Mouse (Mus musculus) cerebellum, postnatal 36 days (tissue): ENCODE results near the gene Daxx.
"Not testable (repeated sequence)": the region's sequence is repeated elsewhere in the genome, so short reads cannot be mapped to it uniquely, and the experiment has no call there.

Experiments used
- DNase-seq, 2 experiments: peaks; one replicate each; pipeline ENCODE4 v3.0.0; 2021 to 2022; ENCODE audit warnings: mixed read lengths in 2 of 2

Daxx gene

DNA sequence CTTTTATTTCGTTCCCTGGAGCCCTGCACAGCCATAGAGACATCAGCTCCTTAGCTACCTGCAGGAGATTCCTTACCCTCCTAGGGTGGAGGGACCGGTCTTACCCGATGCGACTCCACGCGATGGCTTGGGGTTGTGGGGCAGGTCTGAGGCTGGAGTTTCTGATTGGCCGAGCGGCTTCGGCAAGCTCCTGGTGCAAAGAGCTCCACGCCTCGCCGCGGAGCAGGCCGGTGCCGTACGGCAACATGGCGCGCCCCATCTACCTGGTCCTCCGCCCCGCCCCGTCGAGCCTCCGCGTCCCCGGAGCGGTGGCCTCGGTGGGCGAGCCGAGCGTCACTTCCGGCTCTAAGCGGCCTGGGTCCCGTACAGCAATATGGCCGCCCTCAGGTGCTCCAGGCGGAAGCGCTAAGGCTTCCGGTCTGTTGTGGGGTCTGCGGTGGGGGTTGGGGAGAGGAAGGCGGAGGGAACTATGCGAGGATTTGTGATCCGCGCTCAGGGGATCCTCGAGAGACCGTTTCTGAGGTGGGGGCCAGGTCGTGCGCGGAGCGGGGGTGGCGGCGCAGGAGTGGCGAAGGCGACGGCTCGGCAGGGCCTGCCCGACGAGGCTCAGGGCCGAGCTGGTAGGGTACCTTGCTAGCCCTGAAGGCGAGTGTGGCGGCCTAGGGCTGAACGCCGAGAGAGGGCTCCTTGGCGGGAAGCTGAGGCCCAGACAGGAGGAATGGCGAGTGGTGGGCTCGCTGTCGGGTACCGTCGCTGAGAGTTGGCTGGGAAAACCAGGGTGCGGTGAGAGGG, at the start of gene Daxx:
Gene Daxx, plus strand, starts transcription at position 338 of the 792 bp plus-strand sequence.
- DNase-seq: peak; percentile 98 to 99

DNA sequence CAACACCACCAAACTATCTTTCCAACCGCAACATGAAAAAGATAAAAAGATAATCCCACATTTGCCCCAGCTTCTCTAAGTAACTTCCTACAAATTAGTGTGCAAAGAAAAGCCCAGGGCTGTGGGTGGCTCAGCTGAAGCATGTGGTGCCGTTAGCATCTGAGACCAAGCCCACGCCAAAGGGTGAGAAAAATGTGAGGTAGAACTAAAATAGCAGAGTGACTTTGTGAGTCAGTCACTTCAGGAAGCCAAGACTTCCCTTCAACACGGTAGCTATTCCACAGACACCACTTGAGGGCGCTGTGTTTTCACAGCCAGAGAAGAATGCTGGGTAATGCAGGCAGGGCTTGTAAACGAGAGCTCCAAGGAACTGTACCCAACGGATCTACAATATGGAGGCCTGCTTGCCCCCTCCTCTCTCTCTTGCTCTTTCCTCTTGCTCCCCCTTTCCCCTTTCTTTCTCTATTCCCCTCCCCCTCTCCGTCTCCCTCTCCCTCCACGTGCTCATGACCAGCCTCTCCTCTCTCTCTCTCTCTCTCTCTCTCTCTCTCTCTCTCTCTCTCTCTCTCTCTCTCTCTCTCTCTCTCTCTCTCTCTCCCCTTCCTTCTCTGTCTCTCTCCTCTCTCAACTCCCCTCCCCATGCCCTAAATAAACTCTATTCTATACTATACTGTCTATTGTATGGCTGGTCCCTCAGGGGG, 43.7 kb upstream of the Daxx start:
- DNase-seq: peak; percentile 14 to 21

DNA sequence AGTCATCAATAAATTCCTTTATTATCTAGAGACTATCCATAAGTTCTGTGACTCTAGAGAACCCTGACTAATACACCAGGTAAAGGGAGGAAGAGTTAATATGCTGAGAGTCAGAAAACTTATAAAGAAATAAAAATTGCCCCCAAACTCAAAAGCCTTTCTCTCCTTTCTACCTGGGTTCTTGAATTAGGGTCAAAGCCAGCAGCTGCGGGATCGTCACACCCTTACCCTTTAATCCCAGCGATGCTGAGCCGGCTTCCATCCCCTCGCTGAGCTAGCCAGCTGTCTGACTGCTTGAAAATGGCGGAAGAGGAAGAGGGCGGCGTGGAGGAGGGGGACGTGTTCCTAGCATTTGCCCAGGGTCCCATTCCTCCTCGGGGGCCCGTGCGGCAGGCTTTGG, 35.7 kb upstream of the Daxx start, which contains the start of gene Gm7029:
Gene Gm7029, plus strand, starts transcription at position 301 of the 400 bp plus-strand sequence.
- not testable (repeated sequence) for DNase-seq

DNA sequence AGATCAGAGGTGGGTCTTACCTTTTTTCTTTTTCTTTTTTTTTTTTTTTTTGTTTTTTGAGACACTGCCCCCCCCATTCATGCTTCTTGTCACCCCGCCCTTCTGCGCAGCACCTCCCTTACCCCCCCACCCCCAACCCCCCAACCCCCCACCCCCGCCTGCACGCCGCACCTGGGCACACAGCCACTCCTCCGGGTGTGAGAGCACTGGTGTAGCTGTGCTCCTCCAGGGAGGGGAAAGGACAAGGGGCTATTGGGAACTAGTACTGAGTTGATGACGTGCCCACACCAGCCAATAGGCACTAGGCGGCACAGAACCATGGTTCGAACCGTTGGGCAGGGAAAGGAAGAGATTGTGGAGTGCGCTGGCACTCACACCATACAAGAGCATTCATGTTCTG, 34.8 kb upstream of the Daxx start:
- peak; percentile 16 to 24 for DNase-seq

DNA sequence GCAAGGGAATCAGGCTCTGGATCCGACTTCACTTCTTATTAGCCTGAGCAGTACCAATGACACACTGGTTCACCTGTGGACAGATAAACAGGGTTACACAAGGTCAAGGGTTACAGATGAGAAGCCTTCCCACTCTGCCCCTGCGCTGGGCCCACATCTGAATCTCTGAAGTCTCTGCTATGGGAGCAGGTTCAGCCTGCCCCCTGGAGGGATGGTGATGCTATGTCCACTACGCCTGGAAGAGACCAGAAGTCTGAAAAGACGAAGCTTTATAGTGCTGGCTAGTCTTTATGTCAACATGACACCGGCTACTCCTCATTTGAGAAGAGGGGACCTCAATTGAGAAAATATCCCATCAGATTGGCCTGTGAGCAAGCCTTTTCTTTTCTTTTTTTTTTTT, 33.4 kb upstream of the Daxx start:
- DNase-seq: not testable (repeated sequence)

DNA sequence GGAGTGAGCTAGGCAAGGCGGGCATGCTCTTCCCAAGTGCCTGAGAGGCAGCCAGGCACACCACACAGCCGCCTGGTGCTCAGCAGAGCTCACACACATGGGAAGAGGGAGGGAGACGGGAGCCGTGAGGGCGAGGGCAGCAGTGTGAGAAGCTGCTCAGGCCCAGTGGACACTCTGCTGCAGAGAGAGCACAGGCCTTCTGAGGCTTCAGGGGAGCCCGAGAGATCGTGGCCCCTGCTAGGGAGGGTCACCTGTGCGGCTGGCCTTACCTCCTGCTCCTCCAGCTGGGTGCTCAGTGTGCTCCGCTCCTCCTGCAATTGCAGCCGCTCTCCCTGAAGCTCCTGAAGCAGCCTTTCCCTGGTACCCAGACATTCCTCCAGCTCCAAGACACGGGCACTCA, 24.9 kb upstream of the Daxx start:
- DNase-seq: not testable (repeated sequence)

DNA sequence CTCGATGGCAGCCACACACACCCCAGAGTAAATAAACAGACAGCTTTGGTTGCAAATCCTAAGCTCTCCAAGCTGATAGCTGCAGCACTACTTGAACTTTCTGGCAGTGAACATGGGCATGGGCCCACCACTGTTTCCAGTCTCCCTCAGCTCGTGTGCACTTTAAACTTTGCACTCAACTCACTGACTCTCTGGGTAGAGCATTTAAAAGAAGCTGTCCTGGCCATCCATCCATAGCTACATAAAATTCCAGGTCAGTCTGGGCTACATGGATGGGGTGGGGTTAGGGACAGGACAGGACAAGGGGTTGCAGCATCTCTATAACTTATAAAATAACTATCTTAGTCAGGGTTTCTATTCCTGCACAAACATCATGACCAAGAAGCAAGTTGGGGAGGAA, 21.4 kb upstream of the Daxx start:
- DNase-seq: not testable (repeated sequence)

DNA sequence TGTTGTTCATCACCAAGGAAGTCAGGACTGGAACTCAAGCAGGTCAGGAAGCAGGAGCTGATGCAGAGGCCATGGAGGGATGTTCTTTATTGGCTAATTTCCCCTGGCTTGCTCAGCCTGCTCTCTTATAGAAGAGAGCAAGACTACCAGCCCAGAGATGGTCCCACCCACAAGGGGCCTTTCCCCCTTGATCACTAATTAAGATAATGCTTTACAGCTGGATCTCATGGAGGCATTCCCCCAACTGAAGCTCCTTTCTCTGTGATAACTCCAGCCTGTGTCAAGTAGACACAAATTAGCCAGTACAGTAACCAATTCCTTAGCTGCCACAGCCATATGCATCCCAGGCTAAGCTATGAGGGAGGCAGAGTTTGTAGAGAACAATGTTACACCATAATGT, 21.0 kb upstream of the Daxx start:
- DNase-seq: not testable (repeated sequence)

DNA sequence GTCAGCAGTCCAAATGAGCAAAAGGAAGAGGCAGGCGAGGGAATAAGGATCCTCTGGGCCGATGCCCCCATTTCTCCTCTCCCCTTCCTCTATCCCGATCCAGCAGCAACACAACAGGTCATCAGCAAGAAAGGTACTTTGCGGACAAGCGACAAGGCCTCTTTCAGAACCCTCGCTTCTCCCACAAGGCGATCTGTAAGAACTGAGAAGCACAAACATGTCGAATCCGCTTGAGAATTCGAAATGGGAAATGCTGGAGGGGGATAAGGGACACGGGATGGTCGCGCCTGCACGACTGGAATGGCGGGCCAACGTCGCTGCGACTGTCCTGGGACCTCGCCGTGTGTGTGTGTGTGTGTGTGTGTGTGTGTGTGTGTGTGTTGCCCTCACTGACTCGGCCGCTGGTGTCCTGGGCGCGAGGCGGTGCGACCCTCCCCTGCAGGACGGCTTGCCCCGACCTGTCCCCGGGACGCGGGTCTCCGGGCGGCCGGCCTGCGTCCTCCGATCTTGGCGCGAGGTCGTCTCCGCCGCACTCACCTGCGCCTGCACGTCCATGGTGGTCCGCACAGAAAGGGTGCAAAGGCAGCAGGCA, 19.2 kb upstream of the Daxx start:
- not testable (repeated sequence) for DNase-seq

DNA sequence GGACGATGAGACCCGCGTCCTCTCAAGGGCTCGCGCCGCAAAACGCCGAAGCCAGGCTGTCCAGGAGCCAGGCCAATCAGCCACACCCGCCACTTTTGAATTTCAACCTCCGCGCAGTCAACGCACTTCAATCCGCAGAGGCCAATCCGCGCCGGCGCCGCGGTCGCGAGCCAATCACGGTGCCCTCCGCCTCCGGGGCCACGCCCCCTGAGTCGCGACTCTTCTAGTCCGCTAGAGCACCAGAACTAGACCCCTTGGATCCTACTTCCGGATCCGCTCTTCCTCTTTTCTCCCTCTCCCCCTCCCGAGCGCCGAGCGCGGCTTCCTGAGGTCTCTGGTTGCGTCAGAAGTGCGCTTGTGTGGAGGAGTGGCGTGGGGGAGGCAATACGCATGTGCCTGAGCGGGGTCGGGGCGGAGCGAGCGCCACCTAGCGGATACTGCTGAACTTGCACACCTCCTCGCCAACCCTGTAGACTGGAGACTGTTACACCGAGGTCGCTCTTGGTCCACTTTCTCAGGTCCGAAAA, 18.6 kb upstream of the Daxx start, which contains the start of gene Kifc1:
Gene Kifc1, minus strand, starts transcription at position 129 of the 527 bp plus-strand sequence.
- peak; percentile 99 to 100 for DNase-seq

DNA sequence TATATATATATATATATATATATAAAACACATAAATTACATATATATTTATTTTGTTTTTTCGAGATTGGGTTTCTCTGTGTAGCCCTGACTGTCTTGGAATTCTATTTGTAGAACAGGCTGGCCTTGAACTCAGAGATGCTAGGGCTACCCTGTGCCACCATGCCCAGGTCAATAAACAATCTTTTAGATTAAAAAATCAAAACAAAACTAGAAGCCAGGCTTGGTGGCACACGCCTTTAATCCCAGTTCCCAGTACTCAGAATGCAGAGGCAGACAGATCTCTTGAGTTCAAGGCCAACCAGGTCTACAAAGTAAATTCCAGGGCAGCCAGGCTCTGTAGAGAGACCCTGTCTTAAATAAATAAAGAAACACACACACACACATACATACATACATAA, 17.9 kb upstream of the Daxx start:
- no peak for DNase-seq

DNA sequence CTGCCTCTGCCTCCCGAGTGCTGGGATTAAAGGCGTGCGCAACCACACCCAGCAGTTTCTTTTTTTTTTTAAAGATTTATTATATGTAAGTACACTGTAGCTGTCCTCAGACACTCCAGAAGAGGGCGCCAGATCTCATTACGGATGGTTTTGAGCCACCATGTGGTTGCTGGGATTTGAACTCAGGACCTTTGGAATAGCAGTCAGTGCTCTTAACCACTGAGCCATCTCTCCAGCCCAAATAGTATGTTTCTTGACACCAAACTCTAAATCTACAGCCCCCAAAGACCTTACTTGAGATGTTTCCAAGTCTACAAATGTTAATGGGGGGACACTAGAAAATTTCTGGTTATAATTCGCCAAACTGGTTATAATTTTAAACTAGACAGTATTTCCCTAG, 17.3 kb upstream of the Daxx start:
- DNase-seq: not testable (repeated sequence)

DNA sequence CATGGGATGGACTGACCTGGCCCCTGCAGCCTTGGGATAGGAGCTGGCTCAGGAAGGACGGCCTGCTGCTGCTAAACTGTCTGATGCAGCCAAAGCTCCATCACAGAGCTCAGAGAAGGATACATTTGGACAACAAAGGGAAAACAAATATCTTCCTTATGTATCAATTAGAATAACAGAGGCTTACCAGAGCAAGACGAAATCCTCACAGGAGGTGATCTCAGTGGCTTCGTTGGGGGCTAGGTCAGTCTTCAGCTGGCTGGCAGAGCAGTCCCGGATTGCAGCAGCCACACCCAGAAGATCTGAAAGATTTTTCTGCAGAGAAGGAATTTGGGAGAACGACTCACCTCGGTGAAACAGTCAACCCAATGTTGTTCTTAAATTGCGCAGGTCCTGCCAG, 16.8 kb upstream of the Daxx start:
- DNase-seq: no peak

DNA sequence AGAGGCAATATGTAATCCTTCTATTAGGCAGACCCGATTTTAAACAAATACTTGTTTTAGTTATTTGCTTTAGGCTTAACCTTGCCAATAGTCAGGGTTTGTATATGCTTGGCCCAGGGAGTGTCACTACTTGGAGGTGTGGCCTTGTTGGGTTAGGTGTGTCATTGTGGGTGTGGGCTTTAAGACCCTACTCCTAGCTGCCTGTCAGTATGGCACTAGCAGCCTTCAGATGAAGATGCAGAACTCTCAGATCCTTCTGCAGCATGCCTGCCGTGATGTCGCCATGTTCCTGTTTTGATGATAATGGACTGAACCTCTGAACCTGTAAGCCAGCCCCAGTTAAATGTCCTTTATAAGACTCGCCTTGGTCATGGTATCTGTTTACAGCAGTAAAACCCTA, 16.2 kb upstream of the Daxx start:
- not testable (repeated sequence) for DNase-seq

DNA sequence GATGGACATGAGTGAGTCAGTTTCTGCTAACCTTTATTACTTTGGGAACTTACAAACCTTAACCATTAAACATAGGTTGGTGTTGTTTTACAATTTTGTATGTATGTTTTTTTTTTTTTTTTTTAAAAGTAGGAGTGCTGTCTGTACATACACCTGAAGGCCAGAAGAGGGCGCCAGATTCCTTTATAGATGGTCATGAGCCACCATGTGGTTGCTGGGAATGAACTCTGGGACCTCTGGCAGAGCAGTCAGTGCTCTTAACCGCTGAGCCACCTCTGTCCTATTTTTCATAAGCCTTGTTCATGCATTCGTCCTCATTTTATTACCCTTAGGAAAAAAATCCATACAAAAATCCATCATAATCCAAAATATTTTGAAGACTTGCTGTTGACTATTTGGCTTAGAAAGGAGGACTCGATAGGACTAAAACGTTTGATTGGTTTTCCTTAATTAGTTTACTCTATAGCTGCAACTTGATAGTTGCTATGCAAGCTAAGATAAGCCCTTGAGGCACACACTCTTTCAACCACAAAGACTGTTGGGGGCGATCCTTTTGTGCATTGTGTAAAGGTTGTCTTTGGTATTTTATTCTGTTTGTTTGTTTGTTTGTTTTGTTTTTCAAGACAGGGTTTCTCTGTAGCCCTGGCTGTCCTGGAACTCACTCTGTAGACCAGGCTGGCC, 12.0 kb upstream of the Daxx start:
- DNase-seq: peak in 1 of 2 experiments; percentile 25

DNA sequence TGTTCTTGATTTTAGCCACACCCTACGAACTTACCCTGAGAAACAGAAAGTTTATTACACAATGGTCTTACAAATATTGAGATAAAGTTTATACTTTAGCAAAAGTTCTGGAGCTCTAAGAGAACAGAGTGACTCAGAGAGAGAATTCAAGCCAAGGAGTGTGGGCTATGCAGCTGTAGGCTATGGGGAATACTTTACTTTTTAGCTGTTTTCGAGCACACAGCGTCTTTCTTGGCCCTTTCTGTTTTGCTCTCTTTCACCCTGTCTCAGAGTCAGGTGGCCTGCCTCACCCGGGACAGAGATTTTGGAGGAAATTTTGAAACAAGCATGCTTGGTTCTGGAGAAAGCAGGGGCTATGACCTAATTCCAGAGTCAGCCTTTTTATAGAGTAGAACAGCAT, 11.0 kb upstream of the Daxx start:
- not testable (repeated sequence) for DNase-seq

DNA sequence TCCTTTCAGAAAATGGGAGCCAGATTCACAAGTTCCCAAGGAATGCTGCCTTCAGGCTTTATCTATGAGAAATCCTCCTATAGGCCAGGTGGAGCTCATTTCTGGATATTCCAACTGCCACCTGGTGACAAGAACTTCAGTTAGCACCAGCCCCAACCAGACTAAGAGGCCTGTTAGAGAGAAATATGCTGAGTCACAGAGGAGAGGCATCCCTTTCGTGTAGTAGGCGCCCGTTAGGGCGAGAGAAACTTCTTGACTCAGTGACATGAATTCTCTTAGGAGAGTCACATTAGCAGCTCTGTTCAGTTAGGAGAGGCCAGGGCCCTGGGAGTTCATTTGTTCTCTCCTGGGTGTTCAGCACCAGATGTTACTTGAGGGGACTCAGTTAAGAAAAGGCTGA, 9.6 kb upstream of the Daxx start:
- no peak for DNase-seq

DNA sequence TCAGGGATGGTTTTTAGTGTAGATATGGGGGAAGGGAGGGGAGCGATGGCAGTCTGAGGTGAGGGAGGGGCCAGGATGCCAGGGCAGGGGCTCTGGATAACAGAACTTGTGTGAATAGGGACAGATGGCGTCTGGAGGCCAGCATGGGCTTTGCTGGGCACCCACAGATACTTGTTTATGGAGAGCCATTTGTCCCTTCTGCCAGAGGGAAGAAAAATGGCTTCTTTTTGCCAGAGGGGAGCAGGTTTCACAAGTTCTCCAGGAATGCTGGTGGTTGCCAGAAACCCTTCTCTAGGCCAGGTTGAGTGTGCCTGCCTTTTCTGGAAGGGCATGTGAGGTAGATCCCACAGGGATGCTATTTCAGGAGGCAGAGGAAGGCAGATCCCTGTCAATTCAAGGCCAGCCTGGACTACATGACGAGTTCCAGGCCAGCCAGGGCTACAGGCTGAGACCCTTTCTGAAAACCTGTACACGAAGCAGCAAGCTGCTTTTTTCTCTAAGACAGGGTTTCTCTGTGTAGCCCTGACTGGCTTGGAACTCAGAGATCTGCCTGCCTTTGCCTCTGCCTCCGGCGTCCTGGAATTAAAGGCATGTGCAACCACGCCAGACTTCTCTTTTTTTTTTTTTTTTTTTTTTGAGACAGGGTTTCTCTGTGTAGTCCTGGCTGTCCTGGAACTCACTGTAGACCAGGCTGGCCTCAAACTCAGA, 8.8 kb upstream of the Daxx start:
- DNase-seq: no peak

DNA sequence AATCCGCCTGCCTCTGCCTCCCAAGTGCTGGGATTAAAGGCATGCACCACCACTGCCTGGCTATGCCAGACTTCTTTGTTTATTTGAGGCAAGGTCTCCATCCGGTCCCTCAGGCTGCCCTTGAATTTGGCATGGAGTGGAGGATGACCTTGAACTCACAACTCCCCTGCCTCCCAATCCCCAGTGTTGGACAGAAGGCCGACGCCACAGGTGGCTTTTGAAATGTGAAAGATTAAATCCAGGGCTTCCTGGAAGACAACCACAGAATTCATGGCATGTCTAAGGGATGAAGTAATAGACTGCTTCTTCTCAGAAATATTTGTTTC, 8.3 kb upstream of the Daxx start:
- DNase-seq: no peak

DNA sequence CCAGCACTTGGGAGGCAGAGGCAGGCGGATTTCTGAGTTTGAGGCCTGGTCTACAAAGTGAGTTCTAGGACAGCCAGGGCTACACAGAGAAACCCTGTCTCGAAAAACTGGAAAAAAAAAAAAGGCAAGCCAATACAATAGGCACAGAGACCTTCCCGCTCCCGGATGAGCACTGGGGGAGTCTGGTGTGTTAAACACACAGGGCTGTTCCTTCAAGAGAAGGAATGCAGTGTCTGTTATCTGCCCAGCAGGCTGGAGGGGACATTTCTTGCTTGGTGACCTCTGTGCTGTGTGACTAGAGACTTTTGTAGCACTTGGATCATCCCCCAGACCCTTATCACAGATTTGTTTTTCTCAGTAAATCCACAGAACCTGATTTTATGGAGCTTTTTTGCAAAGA, 7.6 kb upstream of the Daxx start:
- DNase-seq: no peak

DNA sequence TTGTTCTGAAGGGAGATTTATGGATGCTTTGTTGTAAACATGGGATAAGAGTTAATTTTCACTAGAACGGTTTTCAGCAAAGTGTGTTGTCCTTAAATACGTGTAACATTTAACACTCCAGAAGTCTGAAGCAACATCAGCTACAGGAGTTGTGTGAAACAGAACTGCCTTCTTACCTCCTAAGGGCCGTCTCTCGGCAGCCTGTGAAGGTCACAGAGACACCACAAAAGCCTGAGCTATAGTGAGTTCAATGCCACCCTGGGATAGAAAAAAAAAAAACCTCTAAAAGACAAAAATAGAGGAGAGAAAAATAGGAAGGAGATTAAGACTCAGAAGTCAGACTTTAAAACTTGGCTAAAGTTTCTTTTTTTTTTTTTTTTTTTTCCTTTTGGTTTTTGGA, 7.1 kb upstream of the Daxx start:
- DNase-seq: no peak

DNA sequence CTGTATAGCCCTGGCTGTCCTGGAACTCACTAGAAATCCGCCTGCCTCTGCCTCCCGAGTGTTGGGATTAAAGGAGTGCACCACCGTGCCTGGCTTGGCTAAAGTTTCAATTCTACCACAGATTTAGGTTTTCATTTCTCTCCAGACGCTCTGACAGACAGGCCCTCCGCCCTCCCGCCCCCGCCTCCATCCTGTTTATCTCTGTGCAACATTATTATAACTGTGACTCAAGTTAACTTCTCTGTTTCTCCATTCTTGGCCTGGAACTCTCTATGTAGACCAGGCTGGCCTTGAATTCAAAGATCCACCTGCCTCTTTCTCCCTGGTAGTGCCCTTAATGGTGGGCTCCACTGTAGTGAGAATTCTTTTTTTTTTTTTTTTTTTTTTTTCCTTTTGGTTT, 6.7 kb upstream of the Daxx start:
- DNase-seq: no peak
